Mouse (Mus musculus) stomach, embryonic 16.5 days (tissue): ENCODE results near the gene Pabpn1. TPM values are rescaled to one million over a fixed set of nuclear protein-coding genes. Genes with fewer than 3 reads are reported as not detected.
"Not testable (repeated sequence)": the region's sequence is repeated elsewhere in the genome, so short reads cannot be mapped to it uniquely, and the experiment has no call there.

Experiments used
- ATAC-seq: fragments of 200-750 bp; cut with Nextera tagmentation; 2 replicates; pipeline ENCODE4 v1.8.0; 2017; ENCODE audit warnings: moderate number of reproducible peaks, moderate TSS enrichment; ENCODE audit not compliant: insufficient read depth, low FRiP score
- H3K27ac ChIP-seq: fragments of 300-500 bp; sonication (generic); 2 replicates; pipeline ENCODE4 v1.5.1; 2014; ENCODE audit warnings: low read length
- H3K27me3 ChIP-seq: fragments of 300-500 bp; sonication (generic); 2 replicates; pipeline ENCODE4 v1.6.1; 2014; ENCODE audit warnings: low read length, control low read depth, mixed read lengths; ENCODE audit not compliant: control insufficient read depth, insufficient read depth
- H3K36me3 ChIP-seq: fragments of 300-500 bp; sonication (generic); 2 replicates; pipeline ENCODE4 v1.6.1; 2014; ENCODE audit warnings: low read length; ENCODE audit not compliant: control insufficient read depth, insufficient read depth
- H3K4me1 ChIP-seq: fragments of 300-500 bp; sonication (generic); 2 replicates; pipeline ENCODE4 v1.6.1; 2014; ENCODE audit warnings: low read length, control low read depth, mixed read lengths; ENCODE audit not compliant: control insufficient read depth, insufficient read depth
- H3K4me2 ChIP-seq: fragments of 300-500 bp; sonication (generic); 2 replicates; pipeline ENCODE4 v1.6.1; 2014; ENCODE audit warnings: low read depth, low read length, mixed read lengths
- H3K4me3 ChIP-seq: fragments of 300-500 bp; sonication (generic); replicated peaks from 2 replicates; pipeline ENCODE4 v1.5.1; 2014; ENCODE audit warnings: mild to moderate bottlenecking, low read length
- H3K9ac ChIP-seq: fragments of 300-500 bp; sonication (generic); 2 replicates; pipeline ENCODE4 v1.6.1; 2014; ENCODE audit warnings: low read length
- H3K9me3 ChIP-seq: fragments of 300-500 bp; sonication (generic); replicated peaks from 2 replicates; pipeline ENCODE4 v1.6.1; 2016; ENCODE audit warnings: low read length, control low read depth; ENCODE audit not compliant: control insufficient read depth
- WGBS: fragments of 180-500 bp; shearing (Covaris S2); extraction: QIAGEN DNeasy Blood & Tissue Kit; methylation state at CpG from one replicate; pipeline ENCODE4 v1.1.7; 2014; 5-methylcytosine and 5-hydroxymethylcytosine counted together
- polyA plus RNA-seq: library from polyadenylated mRNA; unstranded; fragments of >200 nt; fragmentation: Nextera tagmentation; extraction: Ambion mirVana; gene quantifications from 2 replicates; pipeline ENCODE4 v1.2.1, GENCODE M21; 2015

Pabpn1 gene
- polyA plus RNA-seq, 1 experiment from 2014 or later: 78.6 TPM

DNA sequence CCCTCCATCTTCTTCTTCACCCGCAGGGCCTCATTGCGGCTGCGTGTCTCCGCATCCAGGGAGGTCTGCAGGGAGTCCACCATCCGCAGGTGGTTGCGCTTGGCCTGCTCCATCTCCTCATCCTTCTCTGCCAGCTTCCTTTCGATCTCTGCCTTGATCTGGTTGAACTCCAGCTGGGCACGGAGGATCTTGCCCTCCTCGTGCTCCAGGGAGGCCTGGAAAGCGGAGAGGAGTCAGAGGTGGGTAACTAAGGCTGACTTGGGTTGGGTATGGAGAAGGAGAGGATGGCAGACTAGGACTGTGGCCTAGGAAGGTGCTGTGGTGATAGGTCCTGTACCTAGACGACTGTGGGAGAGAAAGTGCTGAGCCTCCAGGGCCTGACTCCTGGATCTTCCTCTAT lies 54.7 kb downstream of the Pabpn1 start:
- not testable (repeated sequence) for H3K36me3 ChIP-seq, H3K9ac ChIP-seq, ATAC-seq, H3K27me3 ChIP-seq, H3K4me3 ChIP-seq, H3K4me2 ChIP-seq, H3K9me3 ChIP-seq, H3K27ac ChIP-seq, H3K4me1 ChIP-seq
- WGBS: 86% methylated on average over 10 of the region's 11 CpGs

Other genes starting within 250 kb of the Pabpn1 start
- gene 1700123O20Rik, start 206.3 kb upstream of the Pabpn1 start, polyA plus RNA-seq: 68.3 and 76.6 TPM in 2 replicates
- 89.1 and 101 TPM in 2 replicates for gene Acin1, start 205.6 kb upstream of the Pabpn1 start, polyA plus RNA-seq
- gene Gm29776, start 193.7 kb upstream of the Pabpn1 start, polyA plus RNA-seq: 0.15 and 0.19 TPM in 2 replicates
- gene Cebpe, start 180.3 kb upstream of the Pabpn1 start, polyA plus RNA-seq: 0.88 and 1.2 TPM in 2 replicates
- gene Slc7a8, start 110.6 kb upstream of the Pabpn1 start, polyA plus RNA-seq: 9.9 and 10.2 TPM in 2 replicates
- not detected in 2 replicates for gene Rnf212b, start 78.4 kb upstream of the Pabpn1 start, polyA plus RNA-seq
- gene Homez, start 21.5 kb upstream of the Pabpn1 start, polyA plus RNA-seq: 7.7 and 8.6 TPM in 2 replicates
- 1.2 TPM in 2 replicates for gene Ppp1r3e, start 14.9 kb upstream of the Pabpn1 start, polyA plus RNA-seq
- gene Bcl2l2, start 9.1 kb upstream of the Pabpn1 start, polyA plus RNA-seq: 4.0 and 4.2 TPM in 2 replicates
- gene Gm20521, start 9.1 kb upstream of the Pabpn1 start, polyA plus RNA-seq: 0.12 TPM in 1 of 2 replicates, not detected in the other
- gene Slc22a17, start 20.6 kb downstream of the Pabpn1 start, polyA plus RNA-seq: 29.2 and 32.2 TPM in 2 replicates
- gene Efs, start 33.6 kb downstream of the Pabpn1 start, polyA plus RNA-seq: 26.8 and 30.3 TPM in 2 replicates
- gene Il25, start 40.2 kb downstream of the Pabpn1 start, polyA plus RNA-seq: not detected in 2 replicates
- gene Cmtm5, start 43.8 kb downstream of the Pabpn1 start, polyA plus RNA-seq: 3.4 and 4.9 TPM in 2 replicates
- gene Myh6, start 74.4 kb downstream of the Pabpn1 start, polyA plus RNA-seq: 0.56 and 2.1 TPM in 2 replicates
- not detected in 2 replicates for gene Gm17428, start 84.4 kb downstream of the Pabpn1 start, polyA plus RNA-seq
- 7.6 and 25.7 TPM in 2 replicates for gene Myh7, start 102.1 kb downstream of the Pabpn1 start, polyA plus RNA-seq
- gene Ngdn, start 123.0 kb downstream of the Pabpn1 start, polyA plus RNA-seq: 74.7 and 74.9 TPM in 2 replicates
- gene Zfhx2, start 199.8 kb downstream of the Pabpn1 start, polyA plus RNA-seq: 3.1 and 3.6 TPM in 2 replicates
- 19.9 and 22.5 TPM in 2 replicates for gene Thtpa, start 202.3 kb downstream of the Pabpn1 start, polyA plus RNA-seq
- 46.2 and 54.8 TPM in 2 replicates for gene Ap1g2, start 214.1 kb downstream of the Pabpn1 start, polyA plus RNA-seq
- 1.1 and 1.2 TPM in 2 replicates for gene Jph4, start 224.4 kb downstream of the Pabpn1 start, polyA plus RNA-seq